Mouse (Mus musculus) liver, embryonic 14.5 days (tissue): ENCODE measurements at regions not wholly inside any gene's neighbourhood (a gene's known extent, or its start where the extent isn't known, plus 50 kb on each side); places are given as distances from the start of the nearest gene placed in this dataset.

Experiments
- ATAC-seq: fragments of 200-750 bp; cut with Nextera tagmentation; 2 replicates; pipeline ENCODE4 v1.8.0; 2017; ENCODE audit warnings: moderate number of reproducible peaks, mild to moderate bottlenecking, moderate library complexity; ENCODE audit not compliant: insufficient read depth
- DNase-seq, 3 experiments: peaks; one replicate each; pipeline ENCODE4 v3.0.0-alpha.2; 2012 to 2013; ENCODE audit warnings: low read depth in 3 of 3, low spot score in 3 of 3
- H3K27ac ChIP-seq: fragments of 300-500 bp; sonication (generic); 2 replicates; pipeline ENCODE4 v1.5.1; 2014; ENCODE audit warnings: moderate library complexity, mild to moderate bottlenecking, control low read depth, inconsistent platforms
- H3K27me3 ChIP-seq: fragments of 300-500 bp; sonication (generic); 2 replicates; pipeline ENCODE4 v1.6.1; 2014; ENCODE audit warnings: mild to moderate bottlenecking, low read length, moderate library complexity; ENCODE audit not compliant: control insufficient read depth, insufficient read depth
- H3K36me3 ChIP-seq: fragments of 300-500 bp; sonication (generic); replicated peaks from 2 replicates; pipeline ENCODE4 v1.6.1; 2014; ENCODE audit warnings: low read depth; ENCODE audit not compliant: control insufficient read depth, insufficient read depth
- H3K4me1 ChIP-seq, 2 experiments: fragments of 200-500 bp in 1 of 2; fragments of 300-500 bp in 1 of 2; sonication (generic) in 1 of 2; replicated peaks; 2 replicates each; pipeline ENCODE4 v1.6.1; 2012 to 2014; ENCODE audit warnings: antibody characterized with exemption in 1 of 2, inconsistent platforms in 1 of 2, low read length in 1 of 2; ENCODE audit not compliant: control insufficient read depth in 2 of 2, insufficient read depth in 2 of 2
- H3K4me2 ChIP-seq: fragments of 300-500 bp; sonication (generic); 2 replicates; pipeline ENCODE4 v1.6.1; 2014; ENCODE audit warnings: low read depth, mild to moderate bottlenecking, control low read depth, moderate library complexity
- H3K4me3 ChIP-seq, 2 experiments: fragments of 200-500 bp in 1 of 2; fragments of 300-500 bp in 1 of 2; sonication (generic) in 1 of 2; 2 replicates each; pipeline ENCODE4 v1.5.1; 2012 to 2014; ENCODE audit warnings: low read depth in 2 of 2, low read length in 2 of 2, mild to moderate bottlenecking in 2 of 2, control low read depth in 1 of 2, inconsistent platforms in 1 of 2, moderate library complexity in 1 of 2; ENCODE audit not compliant: insufficient read depth in 1 of 2
- H3K9ac ChIP-seq: fragments of 300-500 bp; sonication (generic); replicated peaks from 2 replicates; pipeline ENCODE4 v1.6.1; 2014; ENCODE audit warnings: mild to moderate bottlenecking, control low read depth, moderate library complexity
- H3K9me3 ChIP-seq: fragments of 300-500 bp; sonication (generic); 2 replicates; pipeline ENCODE4 v1.6.1; 2016; ENCODE audit warnings: low read length, mixed read lengths; ENCODE audit not compliant: control insufficient read depth
- CTCF ChIP-seq: IDR thresholded peaks from 2 replicates; pipeline ENCODE4 v1.5.1; 2016; ENCODE audit warnings: antibody characterized with exemption, low read depth, control low read depth
- EP300 ChIP-seq: IDR thresholded peaks from 2 replicates; pipeline ENCODE4 v1.6.1; 2016; ENCODE audit warnings: antibody characterized with exemption, low read depth
- whole genome bisulfite sequencing: fragments of 180-500 bp; shearing (Covaris S2); extraction: QIAGEN DNeasy Blood & Tissue Kit; methylation state at CpG from one replicate; pipeline ENCODE4 v1.1.7; 2014; ENCODE audit not compliant: insufficient replicate concordance; 5-methylcytosine and 5-hydroxymethylcytosine counted together

DNA sequence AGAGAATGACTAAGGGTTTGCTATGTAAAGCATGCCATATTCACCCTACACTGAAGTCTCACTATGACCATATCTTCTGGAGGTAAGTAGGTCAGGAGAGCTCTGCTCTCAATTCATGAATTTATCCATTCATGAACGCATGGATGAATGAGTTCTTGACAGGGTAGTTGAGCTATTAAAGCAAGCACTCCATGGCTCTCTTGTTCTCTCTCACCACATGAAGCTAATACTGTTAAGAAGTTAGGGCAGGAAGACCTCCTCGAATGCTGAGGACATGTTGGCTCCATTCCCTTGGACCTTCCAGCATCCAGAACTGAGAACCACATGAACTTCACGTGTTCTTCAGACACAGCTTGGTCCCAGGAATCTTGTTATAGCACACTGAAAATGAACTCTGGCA lies 53.4 kb upstream of the Lmcd1 start:
- Histone ChIP-seq H3K4me1 (no peaks in the 10 kb centered on the region), H3K9me3 (no peaks in the 10 kb centered on the region), H3K27ac (no peak overlapping the region), H3K9ac (no peak overlapping the region), H3K4me3 (no peak overlapping the region), H3K4me2 (no peak overlapping the region), H3K27me3 (no peaks in the 10 kb centered on the region), H3K36me3 (no peaks in the 10 kb centered on the region)
- no peak for DNase-seq
- no peak for TF ChIP-seq EP300
- no peak for TF ChIP-seq CTCF
- ATAC-seq = no peak
- 56% methylated on average over 3 of the region's 3 CpGs for WGBS

DNA sequence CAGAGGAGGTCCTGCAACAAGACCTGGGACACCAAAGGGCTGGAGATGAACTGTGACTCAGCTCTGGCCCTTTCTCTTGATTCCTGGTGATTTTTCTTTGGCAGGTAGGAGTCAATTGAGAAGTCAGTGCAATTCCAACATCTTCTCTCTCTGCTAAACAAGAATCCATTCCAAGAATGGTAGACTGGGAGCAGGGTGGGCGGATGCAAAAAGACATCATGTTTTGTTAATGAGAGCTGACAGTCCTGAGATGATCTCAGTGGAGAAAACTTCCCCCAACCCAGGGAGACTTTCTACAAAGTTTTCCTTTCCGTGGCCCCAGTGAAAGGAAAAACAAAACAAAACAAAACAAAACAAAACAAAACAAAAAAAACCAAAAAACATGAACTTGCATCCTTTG lies 52.2 kb upstream of the Lmcd1 start:
- TF ChIP-seq CTCF (no peak), EP300 (no peak)
- WGBS = 41% methylated on average over 2 of the region's 2 CpGs
- Histone ChIP-seq H3K9me3 (no peaks in the 10 kb centered on the region), H3K27ac (no peak overlapping the region), H3K4me2 (no peak overlapping the region), H3K4me3 (no peak overlapping the region), H3K36me3 (no peaks in the 10 kb centered on the region), H3K9ac (no peak overlapping the region), H3K27me3 (no peaks in the 10 kb centered on the region), H3K4me1 (no peaks in the 10 kb centered on the region)
- ATAC-seq (no peak), DNase-seq (no peak)

GRCm38 (mm10) chr6:112223325-112223724 lies 50.2 kb upstream of the Lmcd1 start:
- no peaks in the 10 kb centered on the region for H3K36me3 ChIP-seq
- DNase-seq (no peak), ATAC-seq (no peak)
- no peaks in the 10 kb centered on the region for H3K27me3 ChIP-seq
- TF ChIP-seq CTCF (no peak), EP300 (no peak)
- H3K4me3 ChIP-seq = no peak overlapping the region
- H3K4me2 ChIP-seq = no peak overlapping the region
- no peaks in the 10 kb centered on the region for H3K4me1 ChIP-seq
- H3K9me3 ChIP-seq = no peaks in the 10 kb centered on the region
- no peak overlapping the region for H3K27ac ChIP-seq
- WGBS = 56% methylated on average over 7 of the region's 7 CpGs
- H3K9ac ChIP-seq = no peak overlapping the region
